Mouse (Mus musculus): ENCODE data around the gene Gng7. TPM values are rescaled to one million over a fixed set of nuclear protein-coding genes. Genes with fewer than 3 reads are reported as not detected.

The Gng7 gene
- total RNA-seq, 2 experiments from 2014 or later: 0.57 to 0.64 TPM

- DNase-seq: no peak
- intact Hi-C loops (cut with DNase I): no loop called here
Measured at GRCm38 (mm10) chr10:80933421-80933979, 81.2 kb downstream of the Gng7 start.

GRCm38 (mm10) chr10:80932700-80933420 lies 81.9 kb downstream of the Gng7 start:
- no peak for DNase-seq
- intact Hi-C loops (cut with DNase I): no loop called here

GRCm38 (mm10) chr10:80932206-80932605 lies 82.5 kb downstream of the Gng7 start:
- intact Hi-C loops (cut with DNase I): no loop called here
- DNase-seq: no peak

GRCm38 (mm10) chr10:80931695-80932094 lies 83.0 kb downstream of the Gng7 start:
- DNase-seq: no peak
- intact Hi-C loops (cut with DNase I): no loop called here

- intact Hi-C loops (cut with DNase I): no loop called here
- no peak for DNase-seq
Measured at GRCm38 (mm10) chr10:80931153-80931671, 83.5 kb downstream of the Gng7 start.

- intact Hi-C loops (cut with DNase I): no loop called here
- no peak for DNase-seq
Measured at GRCm38 (mm10) chr10:80930361-80931152, 84.2 kb downstream of the Gng7 start.

GRCm38 (mm10) chr10:80929299-80930226 lies 85.2 kb downstream of the Gng7 start, which contains the start of gene Gadd45b:
Gene Gadd45b, plus strand, starts transcription at chr10:80930073.
- intact Hi-C loops (cut with DNase I): loop anchor here (1.0 to 5.0 kb wide), 3 partner anchors 26 to 158 kb away; no protein-coding TSS in a partner anchor
- peak; percentile 97 to 98 for DNase-seq

GRCm38 (mm10) chr10:80928586-80929298 lies 86.0 kb downstream of the Gng7 start:
- DNase-seq: peak; percentile 88 to 91
- intact Hi-C loops (cut with DNase I): loop anchor here (1.0 to 5.0 kb wide), 3 partner anchors 27 to 159 kb away; no protein-coding TSS in a partner anchor

GRCm38 (mm10) chr10:80925472-80925871 lies 89.3 kb downstream of the Gng7 start:
- intact Hi-C loops (cut with DNase I): loop anchor here (5.0 kb wide), 1 partner anchor 162 kb away; no protein-coding TSS in a partner anchor
- no peak for DNase-seq

GRCm38 (mm10) chr10:80921923-80922322 lies 92.8 kb downstream of the Gng7 start:
- DNase-seq: no peak
- intact Hi-C loops (cut with DNase I): no loop called here

- intact Hi-C loops (cut with DNase I): no loop called here
- no peak for DNase-seq
Measured at GRCm38 (mm10) chr10:80917779-80918434, 96.8 kb downstream of the Gng7 start, which contains the start of gene Lmnb2. Gene Lmnb2, minus strand, starts transcription at chr10:80918245.

- no peak for DNase-seq
- intact Hi-C loops (cut with DNase I): no loop called here
Measured at GRCm38 (mm10) chr10:80917336-80917778, 97.4 kb downstream of the Gng7 start.

- no peak for DNase-seq
Measured at GRCm38 (mm10) chr10:80915736-80916135, 99.0 kb downstream of the Gng7 start.

GRCm38 (mm10) chr10:80915260-80915659 lies 99.5 kb downstream of the Gng7 start:
- intact Hi-C loops (cut with DNase I): no loop called here

More at GRCm38 (mm10) chr10:80915736-80916135, 99.0 kb downstream of the Gng7 start:
- intact Hi-C loops (cut with DNase I): no loop called here

GRCm38 (mm10) chr10:80914253-80914656 lies 100.5 kb downstream of the Gng7 start:
- no peak for DNase-seq

More at GRCm38 (mm10) chr10:80915260-80915659, 99.5 kb downstream of the Gng7 start:
- DNase-seq: no peak

GRCm38 (mm10) chr10:80913364-80914011 lies 101.3 kb downstream of the Gng7 start:
- DNase-seq: no peak
- intact Hi-C loops (cut with DNase I): no loop called here

More at GRCm38 (mm10) chr10:80914253-80914656, 100.5 kb downstream of the Gng7 start:
- intact Hi-C loops (cut with DNase I): no loop called here

- DNase-seq: no peak
- intact Hi-C loops (cut with DNase I): no loop called here
Measured at GRCm38 (mm10) chr10:80911891-80912290, 102.9 kb downstream of the Gng7 start.

GRCm38 (mm10) chr10:80911354-80911753 lies 103.4 kb downstream of the Gng7 start:
- no peak for DNase-seq
- intact Hi-C loops (cut with DNase I): no loop called here

Measured in gastrocnemius, postnatal 36 days (tissue).